Mouse (Mus musculus): ENCODE measurements around the gene Il17d. TPM values are rescaled to one million over a fixed set of nuclear protein-coding genes. Genes with fewer than 3 reads are reported as not detected.

Gene Il17d
- polyA plus RNA-seq (2015; fragmentation: Nextera tagmentation; extraction: Ambion mirVana): 6.1 and 7.4 TPM in 2 replicates

GRCm38 (mm10) chr14:57524671-57525387, at the start of gene Il17d:
TSS of gene Il17d (plus strand) at chr14:57524777.
- no peaks in the 10 kb centered on the region for H3K9me3 ChIP-seq
- H3K4me3 ChIP-seq: peak within 1 kb of the TSS; percentile 69
- H3K4me1 ChIP-seq (replicated peaks): peaks cover 24% of the 10 kb centered on the region
- no peaks in the 10 kb centered on the region for H3K36me3 ChIP-seq
- peak within 1 kb of the TSS; percentile 75 for H3K9ac ChIP-seq
- H3K27me3 ChIP-seq: peaks cover 14% of the 10 kb centered on the region
- under 1% methylated on average over 58 of the region's 104 CpGs for WGBS
- peak within 1 kb of the TSS; percentile 72 for H3K27ac ChIP-seq (replicated peaks)
- ATAC-seq (ENCODE audit: low FRiP score, low read depth): peak; percentile 60
- peak within 1 kb of the TSS; percentile 72 for H3K4me2 ChIP-seq

GRCm38 (mm10) chr14:57475057-57475456, 49.5 kb upstream of the Il17d start:
- no peak overlapping the region for H3K27ac ChIP-seq (replicated peaks)
- H3K27me3 ChIP-seq: no peaks in the 10 kb centered on the region
- 94% methylated on average over 2 of the region's 2 CpGs for WGBS
- H3K4me3 ChIP-seq: no peak overlapping the region
- H3K36me3 ChIP-seq: peaks cover 13% of the 10 kb centered on the region; the same call in 1 of the 2 replicates
- H3K4me1 ChIP-seq (replicated peaks): no peaks in the 10 kb centered on the region
- H3K9me3 ChIP-seq: no peaks in the 10 kb centered on the region
- no peak for ATAC-seq (ENCODE audit: low FRiP score, low read depth)
- no peak overlapping the region for H3K4me2 ChIP-seq
- no peak overlapping the region for H3K9ac ChIP-seq

- Histone ChIP-seq H3K36me3 (0 out of 2 replicates have a peak, but pooled peaks cover 3% of the 10 kb centered on the region), H3K9ac (no peak overlapping the region), H3K4me3 (no peak overlapping the region), H3K27me3 (no peaks in the 10 kb centered on the region), H3K4me1 (replicated peaks) (no peaks in the 10 kb centered on the region), H3K27ac (replicated peaks) (no peak overlapping the region), H3K9me3 (no peaks in the 10 kb centered on the region), H3K4me2 (no peak overlapping the region)
- no peak for ATAC-seq (ENCODE audit: low FRiP score, low read depth)
- 88% methylated on average over 2 of the region's 2 CpGs for WGBS
Observed at GRCm38 (mm10) chr14:57482262-57482661, 42.3 kb upstream of the Il17d start.

- no peak overlapping the region for H3K4me3 ChIP-seq
- 95% methylated on average over 6 of the region's 6 CpGs for WGBS
- no peak for ATAC-seq (ENCODE audit: low FRiP score, low read depth)
- no peaks in the 10 kb centered on the region for H3K27me3 ChIP-seq
- no peak overlapping the region for H3K4me2 ChIP-seq
- no peaks in the 10 kb centered on the region for H3K9me3 ChIP-seq
- no peak overlapping the region for H3K27ac ChIP-seq (replicated peaks)
- H3K4me1 ChIP-seq (replicated peaks): no peaks in the 10 kb centered on the region
- H3K9ac ChIP-seq: no peak overlapping the region
- H3K36me3 ChIP-seq: peaks cover 5% of the 10 kb centered on the region; the same call in 1 of the 2 replicates
Observed at GRCm38 (mm10) chr14:57484183-57484582, 40.4 kb upstream of the Il17d start.

- no peaks in the 10 kb centered on the region for H3K4me1 ChIP-seq (replicated peaks)
- no peak overlapping the region for H3K27ac ChIP-seq (replicated peaks)
- ATAC-seq (ENCODE audit: low FRiP score, low read depth): no peak
- peaks cover 11% of the 10 kb centered on the region; the same call in 1 of the 2 replicates for H3K36me3 ChIP-seq
- H3K9ac ChIP-seq: no peak overlapping the region
- no peaks in the 10 kb centered on the region for H3K9me3 ChIP-seq
- H3K4me2 ChIP-seq: no peak overlapping the region
- WGBS: 87% methylated on average over 3 of the region's 3 CpGs
- no peak overlapping the region for H3K4me3 ChIP-seq
- H3K27me3 ChIP-seq: no peaks in the 10 kb centered on the region
Observed at GRCm38 (mm10) chr14:57489696-57490095, 34.9 kb upstream of the Il17d start.

- peaks cover 11% of the 10 kb centered on the region; the same call in 1 of the 2 replicates for H3K36me3 ChIP-seq
- H3K27ac ChIP-seq (replicated peaks): no peak overlapping the region
- H3K4me1 ChIP-seq (replicated peaks): no peaks in the 10 kb centered on the region
- H3K9ac ChIP-seq: no peak overlapping the region
- H3K27me3 ChIP-seq: no peaks in the 10 kb centered on the region
- no peak overlapping the region for H3K4me3 ChIP-seq
- no peaks in the 10 kb centered on the region for H3K9me3 ChIP-seq
- 78% methylated on average over 2 of the region's 2 CpGs for WGBS
- no peak for ATAC-seq (ENCODE audit: low FRiP score, low read depth)
- H3K4me2 ChIP-seq: no peak overlapping the region
Observed at GRCm38 (mm10) chr14:57493840-57494239, 30.7 kb upstream of the Il17d start.

- no peak for ATAC-seq (ENCODE audit: low FRiP score, low read depth)
- Histone ChIP-seq H3K27me3 (no peaks in the 10 kb centered on the region), H3K9ac (no peak overlapping the region), H3K4me1 (replicated peaks) (no peaks in the 10 kb centered on the region), H3K36me3 (peaks cover 5% of the 10 kb centered on the region; the same call in 1 of the 2 replicates), H3K4me2 (no peak overlapping the region), H3K9me3 (no peaks in the 10 kb centered on the region), H3K4me3 (no peak overlapping the region), H3K27ac (replicated peaks) (no peak overlapping the region)
- WGBS: 92% methylated on average over 6 of the region's 6 CpGs
Observed at GRCm38 (mm10) chr14:57503729-57504128, 20.8 kb upstream of the Il17d start.

- no peaks in the 10 kb centered on the region for H3K36me3 ChIP-seq
- no peak overlapping the region for H3K27ac ChIP-seq (replicated peaks)
- no peak overlapping the region for H3K4me2 ChIP-seq
- 55% methylated on average over 6 of the region's 6 CpGs for WGBS
- no peaks in the 10 kb centered on the region for H3K27me3 ChIP-seq
- H3K9ac ChIP-seq: no peak overlapping the region
- no peak overlapping the region for H3K4me3 ChIP-seq
- H3K9me3 ChIP-seq: no peaks in the 10 kb centered on the region
- no peaks in the 10 kb centered on the region for H3K4me1 ChIP-seq (replicated peaks)
- ATAC-seq (ENCODE audit: low FRiP score, low read depth): peak; percentile 88
Observed at GRCm38 (mm10) chr14:57509554-57509953, 15.0 kb upstream of the Il17d start.

GRCm38 (mm10) chr14:57515156-57515762, 9.3 kb upstream of the Il17d start:
- H3K9me3 ChIP-seq: no peaks in the 10 kb centered on the region
- 89% methylated on average over 6 of the region's 6 CpGs for WGBS
- no peak overlapping the region for H3K9ac ChIP-seq
- ATAC-seq (ENCODE audit: low FRiP score, low read depth): no peak
- no peak overlapping the region for H3K27ac ChIP-seq (replicated peaks)
- H3K4me2 ChIP-seq: no peak overlapping the region
- H3K4me3 ChIP-seq: no peak overlapping the region
- H3K4me1 ChIP-seq (replicated peaks): no peaks in the 10 kb centered on the region
- H3K27me3 ChIP-seq: no peaks in the 10 kb centered on the region
- peaks cover 2% of the 10 kb centered on the region; the same call in 1 of the 2 replicates for H3K36me3 ChIP-seq

- 91% methylated on average over 7 of the region's 7 CpGs for WGBS
- ATAC-seq (ENCODE audit: low FRiP score, low read depth): no peak
Observed at GRCm38 (mm10) chr14:57517001-57517400, 7.6 kb upstream of the Il17d start.

GRCm38 (mm10) chr14:57523762-57524161, 815 bp upstream of the Il17d start:
- no peak overlapping the region for H3K27ac ChIP-seq (replicated peaks)
- H3K9ac ChIP-seq: no peak overlapping the region
- H3K4me1 ChIP-seq (replicated peaks): peaks cover 24% of the 10 kb centered on the region
- H3K27me3 ChIP-seq: peaks cover 14% of the 10 kb centered on the region
- 89% methylated on average over 9 of the region's 9 CpGs for WGBS
- no peaks in the 10 kb centered on the region for H3K36me3 ChIP-seq
- peak overlapping the region; percentile 72 for H3K4me2 ChIP-seq
- ATAC-seq (ENCODE audit: low FRiP score, low read depth): no peak
- no peaks in the 10 kb centered on the region for H3K9me3 ChIP-seq
- no peak overlapping the region for H3K4me3 ChIP-seq

More at GRCm38 (mm10) chr14:57517001-57517400, 7.6 kb upstream of the Il17d start:
- H3K4me3 ChIP-seq: no peak overlapping the region
- no peak overlapping the region for H3K27ac ChIP-seq (replicated peaks)
- peaks cover 2% of the 10 kb centered on the region; the same call in 1 of the 2 replicates for H3K36me3 ChIP-seq
- H3K4me2 ChIP-seq: no peak overlapping the region
- no peaks in the 10 kb centered on the region for H3K27me3 ChIP-seq
- no peaks in the 10 kb centered on the region for H3K9me3 ChIP-seq
- no peaks in the 10 kb centered on the region for H3K4me1 ChIP-seq (replicated peaks)
- no peak overlapping the region for H3K9ac ChIP-seq

- Histone ChIP-seq H3K9ac (peak overlapping the region; percentile 75), H3K9me3 (no peaks in the 10 kb centered on the region), H3K4me1 (replicated peaks) (peaks cover 24% of the 10 kb centered on the region), H3K36me3 (no peaks in the 10 kb centered on the region), H3K27ac (replicated peaks) (peak overlapping the region; percentile 72), H3K4me3 (peak overlapping the region; percentile 69), H3K27me3 (peaks cover 14% of the 10 kb centered on the region), H3K4me2 (peak overlapping the region; percentile 72)
- 1% methylated on average over 45 of the region's 60 CpGs for WGBS
- peak; percentile 86 for ATAC-seq (ENCODE audit: low FRiP score, low read depth)
Observed at GRCm38 (mm10) chr14:57525388-57526049, 942 bp downstream of the Il17d start.

All from hindbrain, embryonic 15.5 days (tissue).